ENCODE assay signal across 9 mouse cellular contexts in the genomic region with DNA sequence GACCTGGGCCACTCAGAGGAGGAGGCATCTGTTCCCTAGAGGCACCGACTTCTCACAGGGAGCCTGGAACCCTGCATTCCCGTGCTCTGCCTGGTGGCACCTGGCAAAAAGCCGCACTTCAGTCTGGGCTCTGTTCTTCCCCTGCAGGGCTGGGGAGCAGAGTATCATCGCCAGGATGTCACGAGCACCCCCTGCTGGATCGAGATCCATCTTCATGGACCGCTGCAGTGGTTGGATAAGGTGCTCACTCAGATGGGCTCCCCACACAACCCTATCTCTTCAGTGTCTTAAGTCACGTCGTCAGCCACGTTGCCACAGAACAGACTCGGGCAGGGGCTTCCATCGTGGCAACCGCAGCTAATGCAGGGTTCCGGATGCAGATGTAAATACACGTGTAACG. TPM values are rescaled to one million over a fixed set of nuclear protein-coding genes. Genes with fewer than 3 reads are reported as not detected.
DNase-seq lines count a peak whose midpoint lies in the region; ATAC-seq and TF ChIP-seq lines count a peak whose summit lies in the region.
"Had no signal": no experiment of that assay in that cellular context is flagged by ENCODE, and none has a peak within 500 bp of the region (broad histone marks: within the 10 kb centered on the region; RNA-seq: fewer than 3 reads in every experiment).

No protein-coding gene starts in this region.

- ATAC-seq in heart, embryonic 16.5 days (replicated peaks; ENCODE audit: extremely low read depth, insufficient read depth, low FRiP score), result 0 out of 2 replicates have a peak, but pooled peaks have one; percentile 41
- ATAC-seq in liver, postnatal 0 days, result peak; percentile 43; the same call in 1 of the 2 replicates
- ATAC-seq in neural tube, embryonic 13.5 days (ENCODE audit: low read depth), result peak; percentile 61; the same call in 1 of the 2 replicates

- H3K36me3 ChIP-seq in heart, embryonic 16.5 days (ENCODE audit: control insufficient read depth, insufficient read depth), result peaks cover 5% of the 10 kb centered on the region; the same call in 1 of the 2 replicates
- peaks cover 4% of the 10 kb centered on the region for H3K36me3 ChIP-seq in liver, postnatal 0 days (replicated peaks; ENCODE audit: insufficient read depth, low read length)
- peaks cover 5% of the 10 kb centered on the region; the same call in 1 of the 2 replicates for H3K36me3 ChIP-seq in neural tube, embryonic 13.5 days

- no peak overlapping the region for H3K9ac ChIP-seq in heart, embryonic 16.5 days (ENCODE audit: low read length)
- H3K9ac ChIP-seq in liver, postnatal 0 days (replicated peaks), result no peak overlapping the region
- H3K9ac ChIP-seq in neural tube, embryonic 13.5 days, result no peak overlapping the region
- H3K9ac ChIP-seq: embryonic facial prominence, embryonic 13.5 days had no signal

- 25% methylated on average over 16 of the region's 16 CpGs for WGBS in heart, embryonic 16.5 days
- 41% methylated on average over 16 of the region's 16 CpGs for WGBS in liver, postnatal 0 days (ENCODE audit: insufficient replicate concordance)
- WGBS in neural tube, embryonic 13.5 days, result 41% methylated on average over 16 of the region's 16 CpGs

- H3K27ac ChIP-seq in heart, embryonic 16.5 days (ENCODE audit: low read length), result no peak overlapping the region
- no peak overlapping the region for H3K27ac ChIP-seq in liver, postnatal 0 days (ENCODE audit: low read depth)
- no peak overlapping the region for H3K27ac ChIP-seq in neural tube, embryonic 13.5 days (replicated peaks)
- H3K27ac ChIP-seq: embryonic facial prominence, embryonic 13.5 days had no signal

- DNase-seq in CD4-positive helper T cell, adult 2 months (ENCODE audit: low read depth, low spot score), result peak; percentile 43
- peak; percentile 85 for DNase-seq in R1 (ENCODE audit: low read depth, low spot score)
- peak; percentile 65 for DNase-seq in embryo, embryonic 11 days
- DNase-seq in kidney, postnatal 14 days, result peak; percentile 61
- DNase-seq in liver, postnatal 0 days, result peak; percentile 45
- peak; percentile 52 for DNase-seq in thymus, postnatal 25 days

- H3K27me3 ChIP-seq in heart, embryonic 16.5 days (ENCODE audit: control insufficient read depth, insufficient read depth, low read length), result no peaks in the 10 kb centered on the region
- H3K27me3 ChIP-seq in liver, postnatal 0 days (ENCODE audit: insufficient read depth, low read length), result no peaks in the 10 kb centered on the region
- H3K27me3 ChIP-seq in neural tube, embryonic 13.5 days, result no peaks in the 10 kb centered on the region
- H3K27me3 ChIP-seq: embryonic facial prominence, embryonic 13.5 days had no signal

- peaks cover 5% of the 10 kb centered on the region; the same call in 1 of the 2 replicates for H3K9me3 ChIP-seq in heart, embryonic 16.5 days (replicated peaks; ENCODE audit: control insufficient read depth, low read length)
- peaks cover 12% of the 10 kb centered on the region for H3K9me3 ChIP-seq in liver, postnatal 0 days (ENCODE audit: low read length)
- H3K9me3 ChIP-seq in neural tube, embryonic 13.5 days, result peaks cover 5% of the 10 kb centered on the region; the same call in 1 of the 2 replicates
- H3K9me3 ChIP-seq: embryonic facial prominence, embryonic 13.5 days had no signal

- H3K4me1 ChIP-seq in heart, embryonic 16.5 days (ENCODE audit: control insufficient read depth, insufficient read depth, low read length), result no peaks in the 10 kb centered on the region
- H3K4me1 ChIP-seq in liver, postnatal 0 days (ENCODE audit: insufficient read depth), result no peaks in the 10 kb centered on the region
- H3K4me1 ChIP-seq in neural tube, embryonic 13.5 days (replicated peaks), result no peaks in the 10 kb centered on the region
- H3K4me1 ChIP-seq: embryonic facial prominence, embryonic 13.5 days had no signal

- TF ChIP-seq EP300 in liver, postnatal 0 days (IDR thresholded peaks at IDR 0.05; ENCODE audit: low read depth), result no peak

- H3K4me2 ChIP-seq in heart, embryonic 16.5 days (ENCODE audit: low read depth, low read length), result no peak overlapping the region; the same call in 1 of the 2 replicates
- no peak overlapping the region for H3K4me2 ChIP-seq in liver, postnatal 0 days (ENCODE audit: low read depth, low read length)
- no peak overlapping the region for H3K4me2 ChIP-seq in neural tube, embryonic 13.5 days
- H3K4me2 ChIP-seq: embryonic facial prominence, embryonic 13.5 days had no signal

- H3K4me3 ChIP-seq in heart, embryonic 16.5 days (ENCODE audit: low read length), result no peak overlapping the region
- H3K4me3 ChIP-seq in liver, postnatal 0 days (ENCODE audit: low read depth, low read length), result no peak overlapping the region
- H3K4me3 ChIP-seq in neural tube, embryonic 13.5 days, result no peak overlapping the region
- H3K4me3 ChIP-seq: embryonic facial prominence, embryonic 13.5 days had no signal

- peak; percentile 66 for TF ChIP-seq CTCF in liver, postnatal 0 days (IDR thresholded peaks at IDR 0.05; ENCODE audit: low read depth)

RNA-seq across cellular contexts. Expression of a gene that starts 10.4 kb away (rescaled TPM):
- polyA plus RNA-seq in heart, embryonic 16.5 days (2015; fragmentation: Nextera tagmentation; extraction: Ambion mirVana), result 28.3 and 32.3 TPM in 2 replicates
- 12.8 and 16.6 TPM in 2 replicates for polyA plus RNA-seq in liver, postnatal 0 days (2015; fragmentation: Nextera tagmentation; extraction: Ambion mirVana)
- polyA plus RNA-seq in neural tube, embryonic 13.5 days (2015; fragmentation: Nextera tagmentation; extraction: Ambion mirVana), result 40.3 and 41.5 TPM in 2 replicates

RNA-seq across cellular contexts. Expression of a gene that starts 41.8 kb away (rescaled TPM):
- polyA plus RNA-seq in heart, embryonic 16.5 days (2015; fragmentation: Nextera tagmentation; extraction: Ambion mirVana), result 0.62 and 0.75 TPM in 2 replicates
- polyA plus RNA-seq in liver, postnatal 0 days (2015; fragmentation: Nextera tagmentation; extraction: Ambion mirVana), result 0.86 and 1.4 TPM in 2 replicates
- polyA plus RNA-seq in neural tube, embryonic 13.5 days (2015; fragmentation: Nextera tagmentation; extraction: Ambion mirVana), result 0.44 and 0.70 TPM in 2 replicates
